Mouse (Mus musculus) ES-E14 (cell line): ENCODE data around the gene Slc2a4.
"Not testable (repeated sequence)": the region's sequence is repeated elsewhere in the genome, so short reads cannot be mapped to it uniquely, and the experiment has no call there.

ENCODE experiments used
- CHD2 ChIP-seq: IDR thresholded peaks from 2 replicates; pipeline ENCODE4 v1.6.1; 2014; ENCODE audit warnings: mild to moderate bottlenecking, low read depth, low read length, inconsistent platforms
- HCFC1 ChIP-seq: IDR thresholded peaks from 2 replicates; pipeline ENCODE4 v1.6.1; 2012; ENCODE audit warnings: low read length, inconsistent platforms, borderline replicate concordance; ENCODE audit not compliant: insufficient read depth
- MAFK ChIP-seq: IDR thresholded peaks from 2 replicates; pipeline ENCODE4 v1.6.1; 2014; ENCODE audit warnings: mild to moderate bottlenecking, low read depth, low read length, inconsistent platforms; ENCODE audit not compliant: insufficient read depth
- ZC3H11A ChIP-seq: IDR thresholded peaks from 2 replicates; pipeline ENCODE4 v1.6.1; 2012; ENCODE audit warnings: low read depth, mild to moderate bottlenecking, inconsistent platforms, low read length, borderline replicate concordance
- ZNF384 ChIP-seq: IDR thresholded peaks from 2 replicates; pipeline ENCODE4 v1.6.1; 2012; ENCODE audit warnings: low read depth, low read length, inconsistent platforms

- TF ChIP-seq ZC3H11A, CHD2, ZNF384, MAFK, HCFC1: not testable (repeated sequence)
Observed at GRCm38 (mm10) chr11:69916652-69917378, 31.2 kb downstream of the Slc2a4 start.
